Mouse (Mus musculus): ENCODE measurements around the gene Vps26c.
"Not testable (repeated sequence)": the region's sequence is repeated elsewhere in the genome, so short reads cannot be mapped to it uniquely, and the experiment has no call there.

Gene Vps26c

GRCm38 (mm10) chr16:94545781-94546562 is 19.3 kb upstream of the Vps26c start:
- no peak for DNase-seq

DNA sequence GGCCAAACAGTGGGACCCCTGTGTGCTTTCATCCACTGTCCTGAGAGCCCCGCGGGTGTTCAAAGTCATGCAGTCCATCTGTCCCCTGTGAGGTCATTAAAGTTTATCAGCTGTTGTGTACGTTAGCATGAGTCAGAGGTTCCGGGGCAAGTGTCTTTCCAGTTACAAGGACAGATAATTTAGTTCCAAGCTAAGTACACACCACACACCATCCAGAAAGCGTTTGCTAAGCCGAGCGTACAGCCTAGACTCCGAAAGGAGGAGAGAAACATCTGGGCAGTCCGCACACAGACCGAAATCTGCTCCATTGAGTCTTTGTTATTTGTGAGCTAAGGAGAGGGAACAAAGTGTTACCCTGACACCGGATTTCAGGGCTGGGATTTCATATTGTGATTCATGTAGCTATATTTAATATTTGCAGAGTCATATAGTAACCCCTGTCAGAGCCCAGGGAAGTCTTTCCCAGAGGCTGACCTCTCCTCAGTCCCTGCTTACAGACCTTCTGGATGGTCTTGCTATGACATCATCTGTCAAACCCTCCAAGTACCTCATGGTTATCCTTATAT is 18.0 kb upstream of the Vps26c start:
- DNase-seq = peak; percentile 25

GRCm38 (mm10) chr16:94542898-94543297 is 16.3 kb upstream of the Vps26c start:
- DNase-seq = no peak

GRCm38 (mm10) chr16:94540140-94540539 is 13.5 kb upstream of the Vps26c start:
- no peak for DNase-seq

- no peak for DNase-seq
Measured at GRCm38 (mm10) chr16:94537159-94537527, 10.5 kb upstream of the Vps26c start.

DNA sequence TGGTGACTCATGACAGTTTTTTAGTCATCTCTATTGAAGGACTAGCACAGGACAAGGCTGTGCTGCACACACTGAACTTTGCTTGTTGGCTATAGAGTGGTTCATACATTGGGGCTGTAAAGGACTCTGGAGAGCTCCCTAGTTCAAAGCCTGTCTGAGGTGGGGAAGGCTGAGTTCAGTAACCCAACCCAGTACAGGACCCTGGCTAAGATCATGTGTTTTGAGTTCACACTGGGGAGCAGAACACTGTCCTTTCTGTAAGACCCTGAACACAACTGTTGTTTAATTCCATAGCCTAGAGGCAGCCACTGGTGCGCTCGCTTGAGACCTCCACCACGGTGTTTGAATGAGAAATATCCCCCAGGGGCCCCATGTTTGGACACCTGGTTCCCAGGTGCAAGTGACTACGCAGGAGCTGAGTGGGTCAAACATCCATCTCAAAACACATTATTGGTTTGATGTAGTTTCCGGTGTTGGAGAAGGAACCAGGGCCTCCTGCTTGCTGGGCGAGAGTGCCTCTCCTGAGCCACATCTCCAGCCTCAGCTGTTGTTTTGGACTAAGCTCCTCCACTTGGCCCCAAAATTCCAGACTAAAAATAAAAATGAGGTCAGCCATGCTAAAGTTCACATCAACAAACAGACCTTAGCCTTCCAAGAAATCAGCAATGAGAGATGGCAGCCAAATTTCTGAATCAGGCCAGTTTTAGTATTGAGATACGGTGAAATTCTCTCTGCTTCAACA is 10.0 kb upstream of the Vps26c start:
- no peak for DNase-seq

DNA sequence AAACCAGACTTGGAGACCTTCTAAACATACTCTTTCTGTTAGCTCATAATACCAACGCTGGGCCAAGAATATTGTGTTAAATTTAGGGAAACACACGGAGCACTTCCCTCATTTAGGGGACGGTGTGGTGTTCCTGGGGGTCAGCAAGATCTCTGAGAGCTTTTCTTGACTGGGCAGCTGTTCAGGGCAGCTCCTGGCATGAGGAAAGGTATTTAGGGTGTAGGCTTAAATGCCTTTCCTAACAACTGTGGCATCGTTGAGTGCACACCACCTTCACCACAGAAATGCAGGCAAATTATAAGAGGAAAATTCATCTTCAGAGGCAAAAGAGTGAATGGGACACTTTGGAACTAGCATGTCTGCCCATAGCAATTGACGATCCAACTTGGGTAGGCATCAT is 9.1 kb upstream of the Vps26c start:
- no peak for DNase-seq

DNA sequence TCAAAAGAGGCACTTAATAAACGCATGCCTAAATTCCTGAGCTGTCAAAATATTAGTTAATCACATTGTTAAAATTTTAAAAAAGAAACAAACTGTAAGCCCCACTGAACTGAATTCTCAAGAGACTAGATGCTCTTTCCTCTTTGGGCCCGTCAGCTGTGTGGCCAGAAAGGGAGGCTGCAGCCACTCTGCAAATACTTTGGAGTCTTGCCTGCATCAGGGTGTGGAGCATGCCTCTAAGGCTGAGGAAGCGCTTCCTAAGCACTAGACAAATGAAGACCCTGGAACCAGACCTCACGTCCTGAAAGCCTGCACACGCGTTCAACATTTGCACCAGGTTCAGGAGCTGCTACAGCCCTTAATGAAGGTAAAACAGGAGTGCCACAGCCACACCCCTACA is 7.0 kb upstream of the Vps26c start:
- no peak for DNase-seq

- DNase-seq = no peak
Measured at GRCm38 (mm10) chr16:94531268-94531667, 4.6 kb upstream of the Vps26c start.

DNA sequence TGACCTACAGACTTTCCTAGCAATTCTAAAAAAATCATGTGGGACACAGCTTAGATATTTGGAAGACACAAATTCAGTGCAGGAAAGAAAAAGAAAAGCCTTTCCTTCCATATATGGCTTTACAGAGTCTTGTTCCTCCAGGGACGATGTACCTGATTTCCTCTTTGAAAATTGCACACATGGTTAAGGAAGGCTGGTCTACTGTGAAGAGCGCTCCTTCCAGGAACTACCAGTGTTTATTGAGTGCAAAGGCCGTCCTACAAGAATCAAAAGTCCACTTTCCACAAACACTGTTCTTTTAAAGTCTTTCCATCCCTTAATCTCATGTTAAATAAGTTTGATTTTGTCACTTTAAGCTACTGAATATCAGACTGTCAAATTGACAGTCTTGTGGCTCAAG is 916 bp upstream of the Vps26c start:
- DNase-seq = no peak

GRCm38 (mm10) chr16:94527152-94527534 is 513 bp upstream of the Vps26c start:
- no peak for DNase-seq

GRCm38 (mm10) chr16:94525955-94526343 is 681 bp downstream of the Vps26c start:
- no peak for DNase-seq

DNA sequence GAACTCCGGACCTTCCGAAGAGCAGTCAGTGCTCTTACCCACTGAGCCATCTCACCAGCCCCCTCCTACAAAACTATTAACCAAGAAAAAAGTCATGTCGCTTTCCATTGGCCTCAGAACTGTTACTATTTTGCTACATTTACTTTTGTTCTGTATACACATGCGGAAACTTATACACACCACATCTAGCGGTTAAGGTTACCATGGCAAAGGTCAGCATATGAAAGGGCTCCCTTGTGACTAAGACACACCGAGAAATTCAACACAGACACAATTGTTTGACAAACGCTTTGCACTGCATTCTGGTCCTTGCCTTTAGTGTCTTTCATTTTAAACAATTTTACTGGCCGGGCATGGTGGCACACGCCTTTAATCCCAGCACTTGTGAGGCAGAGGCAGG is 1.9 kb downstream of the Vps26c start:
- no peak for DNase-seq

DNA sequence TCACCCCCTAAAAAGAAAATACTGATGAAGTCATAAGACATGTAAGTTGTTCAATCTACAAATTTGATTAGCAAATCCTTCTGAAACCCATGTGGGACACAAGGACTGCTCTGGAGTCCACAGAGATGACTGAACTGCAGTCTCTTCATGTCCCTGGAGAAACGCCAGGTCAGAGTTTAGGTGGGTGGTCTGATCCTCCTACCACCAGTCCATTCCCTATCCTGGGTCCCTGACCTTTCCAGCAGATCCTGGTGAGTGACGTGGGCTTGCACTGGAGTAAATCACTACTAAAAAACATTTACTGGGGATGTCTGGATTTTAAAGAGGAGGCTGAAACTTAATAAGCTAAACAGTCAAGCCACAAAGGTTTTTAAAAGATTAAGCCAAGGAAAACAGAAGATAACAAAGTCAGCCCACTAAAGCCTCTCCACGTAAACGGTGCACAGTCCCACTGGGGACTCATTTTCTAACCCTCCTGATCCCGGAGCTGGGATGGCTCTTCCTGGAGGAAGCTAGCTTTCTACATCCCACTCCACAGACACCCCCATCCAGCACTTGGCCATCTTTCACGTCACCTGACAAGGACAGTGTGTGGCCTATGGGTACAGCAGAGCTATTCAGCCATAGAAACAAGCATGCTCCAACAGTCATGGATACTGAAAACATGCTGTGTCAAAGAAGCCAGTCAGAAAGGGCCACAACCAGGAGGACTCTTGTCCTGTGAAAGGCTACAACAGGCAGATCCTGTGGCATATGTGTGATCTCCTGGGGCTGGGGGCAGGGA is 2.8 kb downstream of the Vps26c start:
- no peak for DNase-seq

DNA sequence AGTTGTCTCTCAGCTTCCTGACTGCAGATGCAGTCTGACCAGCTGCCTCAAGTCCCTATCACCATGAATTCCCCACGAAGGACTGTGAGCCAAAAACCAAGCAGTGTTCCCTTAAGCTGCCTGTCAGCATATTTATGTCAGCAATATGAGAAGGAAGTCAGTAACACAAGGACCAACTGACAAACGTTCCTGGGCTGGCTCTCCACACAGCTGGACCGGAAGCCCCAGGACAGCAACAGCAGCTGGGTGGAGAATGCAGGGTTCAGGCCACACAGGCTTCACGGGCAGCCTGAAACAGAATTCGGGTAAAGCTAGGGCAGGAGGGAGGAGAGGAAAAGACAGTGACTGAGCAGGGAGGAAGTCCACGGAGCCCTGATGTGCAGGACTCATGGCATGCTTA is 7.6 kb downstream of the Vps26c start:
- no peak for DNase-seq

DNA sequence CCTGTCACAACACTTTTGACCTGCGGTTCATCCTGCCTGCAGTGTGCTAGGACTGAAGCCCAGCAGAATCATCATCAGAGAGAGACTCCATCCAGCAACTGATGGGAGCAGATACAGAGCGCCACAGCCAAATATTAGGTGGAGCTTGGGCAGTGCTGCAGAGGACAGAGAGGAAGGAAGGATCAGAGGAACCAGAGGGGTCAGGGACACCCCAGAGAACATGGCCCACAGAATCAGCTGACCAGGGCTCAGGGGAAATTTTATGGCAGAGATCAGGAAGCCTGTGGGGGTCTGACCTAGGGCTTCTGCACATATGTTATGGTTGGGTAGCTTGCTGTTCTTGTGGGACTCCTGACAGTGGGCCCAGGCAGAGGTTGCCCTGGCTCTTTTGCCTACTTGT is 9.0 kb downstream of the Vps26c start:
- DNase-seq = no peak

- no peak for DNase-seq
Measured at GRCm38 (mm10) chr16:94509983-94510382, 16.6 kb downstream of the Vps26c start.

- DNase-seq = no peak
Measured at GRCm38 (mm10) chr16:94508769-94509168, 17.9 kb downstream of the Vps26c start.

GRCm38 (mm10) chr16:94507071-94507470 is 19.6 kb downstream of the Vps26c start:
- no peak for DNase-seq

DNA sequence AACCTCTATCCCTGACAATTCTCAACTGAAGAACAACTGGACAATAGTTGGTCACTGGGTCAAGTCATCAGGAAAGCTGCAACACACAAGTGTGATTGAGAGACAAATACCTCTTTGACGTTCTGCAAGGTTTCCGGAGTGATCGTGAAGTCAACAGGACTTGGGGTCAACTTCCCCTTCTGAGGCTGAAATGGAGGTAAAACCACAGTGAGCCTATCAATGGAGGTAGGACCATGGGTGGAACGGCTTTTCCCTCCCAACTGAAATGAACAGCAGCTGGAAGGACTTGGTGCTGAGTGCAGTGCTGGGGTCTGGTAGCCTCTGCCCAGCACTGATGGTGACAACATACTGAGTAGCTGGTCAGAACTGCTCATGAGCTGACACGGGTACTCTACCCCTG is 22.4 kb downstream of the Vps26c start:
- DNase-seq = no peak

DNA sequence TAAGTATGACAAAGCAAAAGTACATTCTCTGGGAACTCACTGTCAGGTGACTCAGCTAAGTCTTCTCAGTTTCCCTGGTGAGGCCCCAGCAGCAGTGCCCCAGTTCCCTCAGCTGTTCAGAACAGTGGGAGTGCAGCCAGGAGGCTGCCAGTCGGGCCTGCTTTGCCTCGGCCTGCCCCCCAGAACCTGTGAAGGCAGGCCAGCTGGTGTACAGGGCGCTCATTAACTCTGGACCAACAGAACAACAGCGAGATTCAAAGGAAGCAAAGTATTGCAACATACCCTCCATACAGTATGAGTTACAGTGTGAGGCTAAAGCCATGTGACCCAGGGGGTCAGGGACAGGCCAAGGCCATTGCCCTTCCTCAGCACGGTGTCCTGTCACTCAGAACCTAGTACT is 28.7 kb downstream of the Vps26c start:
- DNase-seq = peak; percentile 11

DNA sequence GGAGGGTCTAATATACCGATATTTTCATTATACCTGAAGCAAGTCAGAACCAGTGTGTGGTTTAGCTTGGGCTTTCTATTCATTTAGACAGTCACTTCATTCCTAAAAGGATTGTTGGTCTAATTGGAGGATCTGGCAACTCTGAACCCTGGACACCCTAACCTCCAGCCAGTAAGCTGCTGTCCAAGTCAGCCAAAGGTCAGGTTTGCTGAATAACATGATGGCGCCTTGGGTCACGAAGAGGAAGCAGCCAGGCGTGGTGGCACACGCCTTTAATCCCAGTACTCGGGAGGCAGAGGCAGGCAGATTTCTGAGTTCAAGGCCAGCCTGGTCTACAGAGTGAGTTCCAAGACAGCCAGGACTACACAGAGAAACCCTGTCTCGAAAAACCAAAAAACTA is 29.5 kb downstream of the Vps26c start:
- not testable (repeated sequence) for DNase-seq

GRCm38 (mm10) chr16:94489326-94489725 is 37.3 kb downstream of the Vps26c start:
- no peak for DNase-seq
